Mouse (Mus musculus) lung, adult 2 months (tissue): ENCODE data around the gene Gm20388. TPM values are rescaled to one million over a fixed set of nuclear protein-coding genes. Genes with fewer than 3 reads are reported as not detected.

Experiments used
- DNase-seq: peaks from one replicate; pipeline ENCODE4 v3.0.0; 2022
- H3K4me1 ChIP-seq: fragments of 200-500 bp; 2 replicates; pipeline ENCODE4 v1.6.1; 2011; ENCODE audit warnings: low read length; ENCODE audit not compliant: control insufficient read depth, insufficient read depth
- H3K4me3 ChIP-seq: fragments of 200-500 bp; replicated peaks from 2 replicates; pipeline ENCODE3; 2011; ENCODE audit warnings: low read depth, mild to moderate bottlenecking, control low read depth, low read length; ENCODE audit errors: extremely low read depth
- CTCF ChIP-seq: fragments of 200-500 bp; IDR thresholded peaks from 2 replicates; pipeline ENCODE4 v1.5.1; 2011; ENCODE audit warnings: mild to moderate bottlenecking, low read length, control low read depth; ENCODE audit not compliant: insufficient read depth
- POLR2A ChIP-seq: fragments of 200-500 bp; IDR thresholded peaks from 2 replicates; pipeline ENCODE4 v1.6.1; 2011; ENCODE audit warnings: low read depth, mild to moderate bottlenecking, control low read depth, low read length, borderline replicate concordance; ENCODE audit errors: extremely low read depth
- WGBS: fragments of 180-500 bp; shearing (Covaris S2); methylation state at CpG from one replicate; pipeline ENCODE4 v1.1.7; 2018; 5-methylcytosine and 5-hydroxymethylcytosine counted together
- polyA plus RNA-seq: library from polyadenylated mRNA; depleted of rRNA; stranded (reverse); fragments of >200 nt; gene quantifications from 2 replicates; pipeline ENCODE4 v1.2.3, GENCODE M21; 2012

Gene Gm20388
- polyA plus RNA-seq, 1 experiment: 67.8 TPM

- no peak for DNase-seq
- TF ChIP-seq CTCF (no peak), POLR2A (no peak)
- Histone ChIP-seq H3K4me1 (peaks cover 46% of the 10 kb centered on the region), H3K4me3 (no peak overlapping the region)
- WGBS: 59% methylated on average over 5 of the region's 5 CpGs
Measured at GRCm38 (mm10) chr8:122991368-122991767, 3080.7 kb downstream of the Gm20388 start.

GRCm38 (mm10) chr8:122992296-122992695, 3081.7 kb downstream of the Gm20388 start:
- DNase-seq: no peak
- no peak for TF ChIP-seq POLR2A
- no peak for TF ChIP-seq CTCF
- peaks cover 43% of the 10 kb centered on the region for H3K4me1 ChIP-seq
- H3K4me3 ChIP-seq: no peak overlapping the region
- WGBS: 83% methylated on average over 2 of the region's 2 CpGs

GRCm38 (mm10) chr8:122993031-122993430, 3082.4 kb downstream of the Gm20388 start:
- 65% methylated on average over 3 of the region's 3 CpGs for WGBS
- TF ChIP-seq CTCF (no peak), POLR2A (no peak)

GRCm38 (mm10) chr8:122993740-122994139, 3083.1 kb downstream of the Gm20388 start:
- no peak for TF ChIP-seq CTCF
- TF ChIP-seq POLR2A: no peak
- Histone ChIP-seq H3K4me3 (no peak overlapping the region), H3K4me1 (peaks cover 46% of the 10 kb centered on the region)
- WGBS: 54% methylated on average over 5 of the region's 5 CpGs
- DNase-seq: no peak

More at GRCm38 (mm10) chr8:122993031-122993430, 3082.4 kb downstream of the Gm20388 start:
- Histone ChIP-seq H3K4me3 (no peak overlapping the region), H3K4me1 (peaks cover 44% of the 10 kb centered on the region)
- no peak for DNase-seq

GRCm38 (mm10) chr8:122997963-122998362, 3087.3 kb downstream of the Gm20388 start:
- Histone ChIP-seq H3K4me1 (peaks cover 33% of the 10 kb centered on the region), H3K4me3 (no peak overlapping the region)
- DNase-seq: no peak
- WGBS: 39% methylated on average over 4 of the region's 4 CpGs
- TF ChIP-seq POLR2A (no peak), CTCF (no peak)

GRCm38 (mm10) chr8:123000311-123000710, 3089.7 kb downstream of the Gm20388 start:
- DNase-seq: no peak
- Histone ChIP-seq H3K4me3 (no peak overlapping the region), H3K4me1 (peaks cover 36% of the 10 kb centered on the region)
- 13% methylated on average over 2 of the region's 2 CpGs for WGBS
- TF ChIP-seq CTCF (no peak), POLR2A (no peak)

- 37% methylated on average over 14 of the region's 14 CpGs for WGBS
- TF ChIP-seq CTCF (peak; percentile 42; the same call in 1 of the 2 replicates), POLR2A (no peak)
Measured at GRCm38 (mm10) chr8:123004033-123004922, 3093.6 kb downstream of the Gm20388 start.

GRCm38 (mm10) chr8:123005328-123005727, 3094.7 kb downstream of the Gm20388 start:
- TF ChIP-seq POLR2A (no peak), CTCF (no peak)
- WGBS: 43% methylated on average over 3 of the region's 3 CpGs
- Histone ChIP-seq H3K4me1 (peaks cover 51% of the 10 kb centered on the region), H3K4me3 (no peak overlapping the region)
- no peak for DNase-seq

More at GRCm38 (mm10) chr8:123004033-123004922, 3093.6 kb downstream of the Gm20388 start:
- no peak overlapping the region for H3K4me3 ChIP-seq
- peaks cover 50% of the 10 kb centered on the region for H3K4me1 ChIP-seq
- DNase-seq: no peak

GRCm38 (mm10) chr8:123005805-123006204, 3095.2 kb downstream of the Gm20388 start:
- no peak overlapping the region for H3K4me3 ChIP-seq
- WGBS: 58% methylated on average over 5 of the region's 5 CpGs
- H3K4me1 ChIP-seq: peaks cover 51% of the 10 kb centered on the region
- no peak for TF ChIP-seq CTCF
- TF ChIP-seq POLR2A: no peak
- no peak for DNase-seq

- Histone ChIP-seq H3K4me3 (no peak overlapping the region), H3K4me1 (peaks cover 38% of the 10 kb centered on the region)
- TF ChIP-seq CTCF: no peak
- TF ChIP-seq POLR2A: no peak
- DNase-seq: no peak
Measured at GRCm38 (mm10) chr8:123011321-123011720, 3100.7 kb downstream of the Gm20388 start.
